Mouse (Mus musculus): ENCODE results near the gene A530084C06Rik. TPM values are rescaled to one million over a fixed set of nuclear protein-coding genes. Genes with fewer than 3 reads are reported as not detected.

Gene A530084C06Rik
- under 1 TPM; 0.35 to 0.44 TPM for total RNA-seq (2023)

DNA sequence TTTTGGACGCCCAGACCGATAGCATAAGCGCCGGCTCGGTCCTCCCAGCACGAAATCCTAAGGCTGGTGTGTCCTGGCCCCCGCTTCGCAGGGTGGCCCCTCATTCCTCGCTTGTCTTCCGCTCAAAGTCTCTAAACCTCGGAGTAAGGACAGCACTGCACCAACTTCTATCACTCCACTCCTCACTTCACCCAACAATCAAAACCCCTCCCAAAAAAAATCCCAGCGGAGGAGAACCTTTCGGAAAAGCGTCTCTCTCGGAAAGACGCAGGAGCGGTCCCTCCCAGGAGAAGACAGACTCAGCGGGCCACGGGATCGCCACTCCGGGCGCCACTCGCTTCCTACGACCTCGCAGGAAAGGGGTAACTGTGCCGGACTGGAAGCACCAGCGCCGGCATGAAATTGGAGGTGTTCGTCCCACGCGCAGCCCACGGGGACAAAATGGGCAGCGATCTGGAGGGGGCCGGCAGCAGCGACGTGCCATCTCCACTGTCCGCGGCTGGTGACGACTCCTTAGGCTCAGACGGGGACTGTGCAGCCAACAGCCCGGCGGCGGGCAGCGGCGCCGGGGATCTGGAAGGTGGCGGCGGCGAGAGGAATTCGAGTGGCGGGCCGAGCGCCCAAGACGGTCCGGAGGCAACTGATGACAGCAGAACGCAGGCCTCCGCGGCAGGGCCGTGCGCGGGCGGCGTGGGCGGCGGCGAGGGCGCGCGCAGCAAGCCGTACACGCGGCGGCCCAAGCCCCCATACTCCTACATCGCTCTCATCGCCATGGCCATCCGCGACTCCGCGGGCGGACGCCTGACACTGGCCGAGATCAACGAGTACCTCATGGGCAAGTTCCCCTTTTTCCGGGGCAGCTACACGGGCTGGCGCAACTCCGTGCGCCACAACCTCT, at the start of gene A530084C06Rik:
TSS of gene A530084C06Rik (minus strand) at position 813 of the 898 bp plus-strand sequence.

DNA sequence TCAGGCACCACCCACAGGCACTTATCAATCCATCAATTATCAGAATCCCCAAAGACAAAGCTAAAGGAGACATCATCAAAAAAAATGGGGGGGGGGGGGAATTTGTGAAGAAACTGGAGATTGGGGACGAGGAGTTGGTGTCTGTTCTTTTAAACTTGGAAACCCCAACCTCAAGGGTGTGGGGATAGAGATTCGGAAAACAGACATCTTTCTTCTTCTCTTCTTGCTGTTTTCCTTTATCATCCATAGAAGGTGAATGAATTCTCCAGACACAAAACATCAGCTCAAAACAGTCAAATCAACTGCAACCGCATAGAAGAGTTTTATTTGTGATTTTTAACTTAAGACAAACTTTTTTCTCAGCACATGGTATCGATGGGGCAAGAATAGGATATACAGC, 3.3 kb downstream of the A530084C06Rik start, which contains the start of gene Foxq1:
TSS of gene Foxq1 (plus strand) at position 301 of the 400 bp plus-strand sequence.

Other genes with a start within 250 kb of the A530084C06Rik start
- gene Foxq1, start 3.2 kb downstream of the A530084C06Rik start, total RNA-seq (2023) = under 1 TPM; 0.77 to 0.81 TPM
- gene Foxf2, start 66.5 kb upstream of the A530084C06Rik start, total RNA-seq (2023) = not detected
- under 1 TPM; 0.07 to 0.11 TPM for gene Foxc1, start 247.3 kb upstream of the A530084C06Rik start, total RNA-seq (2023)